Mouse (Mus musculus): ENCODE measurements around the gene Cetn3. TPM values are rescaled to one million over a fixed set of nuclear protein-coding genes. Genes with fewer than 3 reads are reported as not detected.

Cetn3 gene
- polyA plus RNA-seq (2012; rRNA removed) = 276 and 503 TPM in 2 replicates

DNA sequence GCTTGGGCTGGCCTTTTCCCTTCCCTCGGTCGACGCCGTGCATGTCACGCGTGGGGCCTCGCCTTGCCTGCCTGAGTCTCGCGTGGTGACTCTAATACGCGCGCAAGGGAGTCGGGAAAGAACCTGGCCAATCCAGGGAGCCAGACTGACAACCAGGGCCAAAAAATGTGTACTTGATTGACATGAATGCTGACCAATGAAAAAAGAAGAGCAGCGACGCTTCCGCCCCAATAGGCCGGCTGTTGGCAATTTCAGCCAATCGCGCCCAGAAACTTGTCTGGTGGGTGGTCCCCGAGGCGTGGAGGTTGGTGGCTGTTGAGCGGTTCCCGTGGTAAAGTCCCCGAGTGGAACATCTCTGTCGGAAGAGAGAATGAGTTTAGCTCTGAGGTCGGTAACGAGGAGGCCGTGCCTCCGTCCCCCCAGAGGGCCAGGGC lies at the start of gene Cetn3:
TSS of gene Cetn3 (plus strand) at position 107 of the 434 bp plus-strand sequence.

Other genes with a start within 250 kb of the Cetn3 start
- 28.5 and 33.5 TPM in 2 replicates for gene Adgrv1, start 149.9 kb upstream of the Cetn3 start, polyA plus RNA-seq (2012; rRNA removed)
- 8.2 and 21.2 TPM in 2 replicates for gene Lysmd3, start 125.4 kb upstream of the Cetn3 start, polyA plus RNA-seq (2012; rRNA removed)
- gene Polr3g, start 72.1 kb upstream of the Cetn3 start, polyA plus RNA-seq (2012; rRNA removed) = 11.4 and 21.3 TPM in 2 replicates
- 2.3 and 4.9 TPM in 2 replicates for gene Mblac2, start 71.7 kb upstream of the Cetn3 start, polyA plus RNA-seq (2012; rRNA removed)

All from central nervous system, embryonic 11.5 days (tissue).